Mouse (Mus musculus) frontal cortex, postnatal 36 days (tissue): ENCODE measurements around the gene Nmt1.

Experiments
- DNase-seq, 2 experiments: peaks; one replicate each; pipeline ENCODE4 v3.0.0; 2022; ENCODE audit warnings: low spot score in 2 of 2

Gene Nmt1

GRCm38 (mm10) chr11:103005254-103005981 is 22.6 kb upstream of the Nmt1 start:
- DNase-seq: no peak

- no peak for DNase-seq
Measured at GRCm38 (mm10) chr11:103006286-103007000, 21.5 kb upstream of the Nmt1 start.

DNA sequence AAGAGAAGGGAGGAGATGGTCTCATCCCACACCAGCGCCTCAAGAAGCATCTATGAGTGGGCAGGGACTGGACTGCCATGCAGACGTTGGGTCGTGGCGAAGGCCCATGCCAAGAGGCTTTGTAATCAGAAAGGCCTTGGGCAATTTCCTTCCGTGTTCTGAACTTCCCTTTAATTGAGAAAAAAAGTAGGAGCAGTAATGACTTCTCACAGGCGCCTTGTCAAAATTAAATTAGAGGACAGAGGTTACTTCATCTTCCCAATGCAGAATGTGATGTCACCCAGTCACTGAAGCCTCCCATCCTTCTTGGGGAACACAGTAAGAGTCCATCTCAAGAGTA is 21.0 kb upstream of the Nmt1 start:
- no peak for DNase-seq

DNA sequence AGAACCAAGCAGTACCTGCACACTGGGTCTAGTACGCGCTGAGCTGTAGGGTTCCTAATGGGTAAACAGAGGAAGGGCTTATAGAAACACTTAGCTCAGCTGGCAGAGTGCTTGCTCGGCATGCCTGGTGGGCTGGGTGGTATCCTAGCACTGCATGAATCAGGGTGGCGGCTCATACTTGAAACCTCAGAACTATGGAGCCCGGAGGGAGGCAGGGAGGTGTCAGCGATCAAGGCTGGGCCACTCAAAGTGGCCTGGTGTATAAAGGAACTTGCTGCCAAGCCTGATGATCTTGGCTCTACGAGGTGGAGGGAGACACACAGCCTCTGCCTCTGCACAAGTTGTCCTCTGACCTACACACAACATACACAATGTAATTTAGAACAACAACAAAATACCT is 19.4 kb upstream of the Nmt1 start:
- DNase-seq: no peak

GRCm38 (mm10) chr11:103009208-103009607 is 18.8 kb upstream of the Nmt1 start:
- no peak for DNase-seq

- DNase-seq: no peak
Measured at GRCm38 (mm10) chr11:103010454-103011205, 17.4 kb upstream of the Nmt1 start.

DNA sequence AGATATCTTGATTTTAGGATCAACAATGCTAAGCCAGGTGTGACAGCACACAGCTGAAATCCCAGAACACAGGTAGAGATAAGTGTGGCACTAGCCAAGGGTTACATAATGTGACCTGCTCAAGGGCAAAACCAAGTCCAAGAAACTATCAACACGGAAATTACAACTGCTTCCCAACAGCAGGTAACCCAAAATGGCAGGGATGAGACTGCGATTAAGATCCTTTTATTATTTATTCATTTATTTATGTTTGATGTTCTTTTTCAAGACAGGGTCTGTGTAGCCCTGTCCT is 16.8 kb upstream of the Nmt1 start:
- no peak for DNase-seq

- DNase-seq: no peak
Measured at GRCm38 (mm10) chr11:103015881-103016825, 11.8 kb upstream of the Nmt1 start.

DNA sequence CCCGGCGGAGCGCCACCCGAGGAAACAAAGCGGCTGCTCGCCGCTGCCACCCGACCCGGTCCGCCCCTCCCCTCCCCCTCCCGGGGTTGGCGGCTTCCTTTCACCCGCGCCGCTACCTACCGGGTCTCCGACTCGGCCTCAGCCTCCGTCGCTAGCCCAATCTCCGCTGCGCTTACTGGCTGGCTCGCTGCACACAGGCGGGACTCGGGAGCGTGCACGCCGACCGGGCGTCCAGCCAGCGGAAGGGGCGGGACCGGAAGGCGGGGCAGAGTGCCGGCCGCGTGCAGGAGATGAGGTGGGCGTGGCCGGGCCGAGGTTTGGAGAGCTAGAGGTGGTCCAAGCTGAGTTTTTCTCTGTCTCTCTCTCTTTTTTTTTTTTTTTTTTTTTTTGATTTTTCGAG is 11.1 kb upstream of the Nmt1 start:
- DNase-seq: peak; percentile 96 to 97

DNA sequence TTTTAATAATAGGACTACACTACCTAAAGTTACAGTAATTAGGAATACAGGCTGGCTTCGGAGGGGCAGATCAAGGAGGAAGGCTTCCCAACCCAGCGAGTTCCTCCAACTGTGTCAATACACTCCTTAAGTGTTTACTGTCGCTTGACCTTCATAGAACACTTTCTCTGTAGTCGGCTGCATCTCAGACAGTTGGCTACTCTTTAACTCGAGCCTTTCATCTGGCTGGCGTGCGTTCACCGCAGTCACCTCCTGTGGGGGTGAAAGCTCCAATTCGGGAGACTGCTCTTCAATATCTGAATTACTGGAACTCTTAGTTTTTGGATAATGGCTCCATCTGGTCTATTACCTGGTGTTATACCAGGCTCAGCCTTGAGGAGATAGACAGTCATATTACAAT is 10.3 kb upstream of the Nmt1 start:
- DNase-seq: no peak

GRCm38 (mm10) chr11:103018860-103019259 is 9.1 kb upstream of the Nmt1 start:
- DNase-seq: no peak

DNA sequence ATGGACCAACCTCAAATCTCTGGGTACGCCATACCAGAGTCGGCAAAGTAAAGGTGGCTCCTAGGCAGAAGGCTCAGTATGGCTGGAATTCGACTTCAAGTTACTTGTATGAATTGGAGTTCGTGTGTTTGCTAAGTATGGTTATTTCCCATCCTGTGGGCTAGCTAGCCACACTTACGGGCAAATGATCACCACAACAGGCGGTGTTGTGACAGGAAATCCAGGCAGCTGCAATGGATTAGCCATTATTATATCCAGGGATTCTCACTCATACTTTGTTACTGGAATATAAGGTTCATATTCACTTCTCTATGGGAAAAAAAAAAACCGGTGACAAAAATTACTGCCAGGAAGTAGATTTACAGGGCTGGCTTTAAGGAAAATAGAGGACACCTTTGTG is 8.7 kb upstream of the Nmt1 start:
- DNase-seq: no peak

DNA sequence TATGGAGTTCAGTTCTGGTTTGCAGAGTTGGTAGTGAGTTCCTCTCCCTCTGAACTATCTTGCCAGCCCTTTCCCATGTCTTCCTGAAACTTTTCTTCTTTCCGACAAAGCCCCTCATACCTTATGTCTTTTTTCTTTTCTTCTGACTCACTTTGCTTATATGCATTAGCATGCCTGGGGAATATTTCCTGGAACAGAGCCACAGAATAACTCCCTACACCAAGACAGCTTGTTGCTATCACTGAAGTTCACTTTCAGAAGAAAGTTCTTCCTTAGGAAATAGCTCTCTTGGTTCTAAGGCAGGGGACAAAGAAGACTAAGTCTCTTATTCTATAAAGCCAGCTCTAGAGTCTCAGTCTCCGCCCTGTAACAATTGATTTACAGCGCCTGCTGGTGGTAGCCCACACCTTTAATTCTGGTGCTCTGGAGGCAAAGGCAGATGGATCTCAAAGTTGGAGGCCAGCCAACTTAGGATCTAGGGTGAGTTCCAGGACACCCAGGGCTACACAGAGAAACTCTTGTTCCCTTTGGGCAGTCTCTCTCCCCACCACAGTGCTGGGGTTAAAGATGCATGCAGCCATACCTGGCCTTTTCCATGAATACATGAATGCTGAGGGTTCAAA is 7.2 kb upstream of the Nmt1 start:
- DNase-seq: no peak

- no peak for DNase-seq
Measured at GRCm38 (mm10) chr11:103023974-103024373, 4.0 kb upstream of the Nmt1 start.

- no peak for DNase-seq
Measured at GRCm38 (mm10) chr11:103026901-103027300, 1.1 kb upstream of the Nmt1 start.

GRCm38 (mm10) chr11:103027570-103028175 is 317 bp upstream of the Nmt1 start:
- no peak for DNase-seq

DNA sequence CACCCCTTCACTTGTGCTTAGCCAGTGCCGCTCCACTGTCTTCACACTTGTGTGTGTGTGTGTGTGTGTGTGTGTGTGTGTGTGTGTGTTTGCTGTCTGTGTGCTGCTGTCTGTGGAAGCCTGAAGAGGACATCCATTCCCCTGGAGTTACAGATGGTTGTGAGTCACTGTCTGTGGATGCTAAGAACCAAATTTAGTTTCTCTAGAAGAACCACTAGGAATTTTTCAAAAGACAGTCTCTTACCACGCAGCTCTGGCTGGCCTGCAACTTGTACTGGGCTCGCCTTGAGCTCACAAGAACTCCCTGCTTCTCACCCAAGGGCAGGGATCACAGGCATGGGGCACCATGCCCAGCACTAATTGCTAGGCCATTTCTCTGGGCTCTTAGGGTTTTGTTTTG is 5.0 kb downstream of the Nmt1 start:
- peak; percentile 63 to 81 for DNase-seq

DNA sequence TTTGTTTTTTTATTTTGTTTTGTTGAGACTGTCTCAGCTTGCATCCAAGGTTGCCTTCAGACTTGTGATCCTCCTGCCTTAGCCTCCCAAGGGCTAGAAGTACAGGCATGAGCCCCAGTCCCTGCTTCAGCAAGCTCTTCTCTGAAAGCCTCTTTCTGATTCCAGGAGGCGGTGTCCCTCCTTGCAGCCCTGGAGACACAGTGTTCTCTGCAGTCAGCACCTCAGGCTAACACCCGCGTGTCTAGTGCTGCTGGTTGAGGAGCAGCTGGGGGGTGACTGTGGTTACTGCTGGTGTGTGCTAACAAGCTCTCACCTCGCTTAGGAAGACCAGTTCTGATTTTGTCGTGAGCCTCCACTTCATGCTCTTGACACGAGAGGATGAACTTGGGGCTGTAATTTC is 7.0 kb downstream of the Nmt1 start:
- DNase-seq: peak in 1 of 2 experiments; percentile 54

GRCm38 (mm10) chr11:103036881-103037465 is 9.0 kb downstream of the Nmt1 start:
- no peak for DNase-seq

DNA sequence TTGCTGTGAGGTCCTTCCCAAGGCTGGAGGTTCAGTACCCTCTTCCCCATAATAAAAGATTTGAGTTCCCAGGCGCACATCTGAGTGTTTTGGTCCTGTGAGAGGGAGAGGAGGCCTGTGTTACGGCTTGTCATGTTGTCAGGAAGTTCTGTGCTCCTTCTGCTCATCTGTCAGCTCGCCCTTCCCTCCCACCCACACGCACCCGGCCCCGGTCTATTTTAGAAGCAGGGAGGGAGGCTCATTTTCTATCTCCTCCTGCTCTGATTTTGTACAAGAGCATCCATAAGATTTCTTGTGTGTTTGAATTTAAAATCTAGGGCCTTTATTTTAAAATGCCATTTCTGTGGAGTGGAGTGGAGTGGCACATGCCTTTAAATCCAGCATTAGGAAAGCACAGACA is 10.0 kb downstream of the Nmt1 start:
- peak; percentile 57 for DNase-seq

- DNase-seq: no peak
Measured at GRCm38 (mm10) chr11:103042828-103043227, 14.8 kb downstream of the Nmt1 start.
